Mouse (Mus musculus) adrenal gland, postnatal 10 days (tissue): ENCODE measurements around the gene Nop53. TPM values are rescaled to one million over a fixed set of nuclear protein-coding genes. Genes with fewer than 3 reads are reported as not detected.

Experiments
- DNase-seq: peaks from one replicate; pipeline ENCODE4 v3.0.0; 2021; ENCODE audit warnings: mixed read lengths
- total RNA-seq, 2 experiments: library from RNA; stranded (reverse); gene quantifications; 2 replicates each; pipeline ENCODE4 v1.2.3; 2021

Nop53 gene
- total RNA-seq, 2 experiments from 2014 or later = 198 to 201 TPM

- no peak for DNase-seq
Observed at GRCm38 (mm10) chr7:15960691-15961090, 14.8 kb upstream of the Nop53 start.

DNA sequence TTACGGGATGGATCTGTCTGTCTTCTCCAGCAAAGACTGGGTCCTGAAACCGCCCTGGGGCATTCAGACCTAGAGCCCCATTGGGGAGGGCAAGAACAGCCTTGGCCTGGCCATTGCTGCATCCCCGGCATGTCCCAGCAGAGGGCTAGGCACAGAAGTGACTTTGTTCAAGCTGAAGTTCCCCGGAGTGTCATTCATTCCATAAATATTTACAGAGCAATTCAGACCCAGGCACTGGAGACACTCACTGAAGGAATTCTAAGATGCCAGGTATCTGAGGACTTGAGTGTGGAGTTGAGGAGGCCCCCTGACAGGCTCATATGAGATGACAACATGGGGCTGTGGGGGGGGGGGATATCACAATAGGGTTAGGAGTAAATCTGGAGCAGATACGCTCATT is 10.3 kb upstream of the Nop53 start:
- DNase-seq = no peak

DNA sequence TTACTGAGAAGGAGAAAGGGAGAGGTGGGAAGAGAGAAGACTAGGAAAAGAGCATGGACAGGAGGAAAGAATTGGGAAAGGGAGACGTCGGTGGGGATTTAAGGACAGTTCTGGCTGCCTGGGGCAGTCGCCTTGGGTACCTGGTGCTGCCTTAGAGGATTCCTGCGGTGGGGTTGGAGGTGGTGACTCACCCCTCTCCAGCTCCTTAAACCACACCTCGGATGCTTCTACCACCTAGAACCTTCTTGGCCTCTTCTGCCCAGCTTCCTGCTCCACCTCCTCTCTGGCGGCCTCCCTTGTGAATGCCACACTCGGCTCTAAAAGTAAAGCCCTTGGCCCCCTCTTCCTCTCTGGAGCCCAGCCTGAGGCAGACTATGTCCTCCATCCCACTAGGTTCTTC is 9.6 kb upstream of the Nop53 start:
- no peak for DNase-seq

- DNase-seq = peak; percentile 60
Observed at GRCm38 (mm10) chr7:15954978-15955443, 9.1 kb upstream of the Nop53 start.

DNA sequence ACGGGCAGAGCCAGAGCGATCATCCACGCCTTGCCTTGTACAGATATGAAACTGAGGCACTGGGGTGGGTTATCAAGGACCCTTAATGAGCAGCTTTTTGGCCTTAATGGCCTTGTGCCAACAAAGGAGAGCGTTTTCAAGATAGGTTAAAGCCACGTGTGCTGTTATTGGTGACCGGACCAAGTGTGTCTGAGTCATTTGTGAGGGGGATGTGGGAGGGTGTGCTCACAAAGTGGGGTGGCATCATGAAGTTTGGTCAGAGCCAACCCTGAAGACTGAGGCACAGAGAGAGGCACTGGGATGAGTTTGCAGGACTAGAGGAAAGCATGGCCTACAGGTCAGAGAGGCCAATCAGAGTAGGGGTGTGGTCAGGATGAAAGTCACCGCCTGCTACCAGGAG is 8.6 kb upstream of the Nop53 start:
- no peak for DNase-seq

DNA sequence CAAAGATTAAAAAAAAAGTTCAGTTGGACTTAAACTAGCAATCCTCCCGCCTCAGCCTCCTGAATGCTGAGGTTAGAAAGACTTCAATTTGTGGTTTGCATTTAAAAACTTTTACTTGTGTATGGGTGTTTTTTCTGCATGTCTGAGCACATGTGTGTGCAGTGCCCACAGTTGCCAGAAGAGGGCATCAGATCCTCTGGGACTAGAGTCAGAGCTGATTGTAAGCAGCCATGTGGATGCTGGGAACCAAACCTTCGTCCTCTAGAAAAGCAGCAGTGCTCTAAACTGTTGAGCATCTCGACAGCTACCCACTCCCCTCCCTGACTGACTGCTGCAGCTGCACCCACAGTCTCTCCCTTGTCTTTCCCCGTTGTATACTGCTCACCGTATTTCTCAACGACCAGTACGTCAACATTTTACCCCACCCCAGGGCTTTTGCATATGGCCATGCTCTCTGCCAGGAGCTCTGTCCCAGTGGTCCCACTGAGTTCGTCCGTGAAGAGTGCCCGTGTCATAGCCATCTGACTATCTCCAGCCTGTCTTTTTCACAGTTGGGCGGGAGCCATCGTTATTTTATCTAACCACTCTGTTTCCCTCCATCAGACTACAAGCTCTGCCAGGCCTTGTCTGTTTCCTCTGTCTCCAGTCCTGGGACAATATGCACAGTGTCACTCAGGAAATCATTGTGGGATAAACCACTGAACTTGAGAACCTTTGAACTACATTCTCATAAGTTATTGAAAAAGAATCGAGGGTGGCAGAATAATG is 7.6 kb upstream of the Nop53 start:
- DNase-seq = no peak

- no peak for DNase-seq
Observed at GRCm38 (mm10) chr7:15952416-15952815, 6.5 kb upstream of the Nop53 start.

- no peak for DNase-seq
Observed at GRCm38 (mm10) chr7:15950008-15950407, 4.1 kb upstream of the Nop53 start.

DNA sequence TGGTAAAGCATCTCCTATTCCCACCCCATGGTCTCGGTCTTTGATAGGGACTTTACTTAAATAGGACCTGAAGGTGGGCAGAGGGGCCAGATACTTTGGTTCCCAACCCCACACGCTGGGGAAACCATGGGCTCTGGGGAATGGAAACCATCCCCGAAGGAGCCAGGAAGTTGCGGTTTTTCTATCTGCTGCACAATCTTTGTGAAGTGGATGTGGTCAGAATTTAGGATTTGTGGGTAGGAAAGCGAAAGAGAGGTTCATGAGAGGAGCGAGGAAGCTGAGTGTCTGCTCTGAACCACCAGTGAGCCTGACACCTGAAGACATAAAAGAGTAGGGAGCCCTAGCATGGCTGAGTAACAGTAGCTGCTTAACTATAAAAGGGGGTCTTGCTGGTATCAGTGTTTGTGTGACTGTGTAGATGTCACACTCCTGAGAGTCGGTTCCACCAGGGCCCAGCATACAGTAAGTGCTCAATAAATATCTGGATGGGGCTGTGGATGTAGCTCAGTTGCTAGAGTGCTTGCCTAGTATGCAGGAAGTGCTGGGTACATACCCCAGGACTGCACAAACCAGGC is 3.4 kb upstream of the Nop53 start:
- DNase-seq = no peak

DNA sequence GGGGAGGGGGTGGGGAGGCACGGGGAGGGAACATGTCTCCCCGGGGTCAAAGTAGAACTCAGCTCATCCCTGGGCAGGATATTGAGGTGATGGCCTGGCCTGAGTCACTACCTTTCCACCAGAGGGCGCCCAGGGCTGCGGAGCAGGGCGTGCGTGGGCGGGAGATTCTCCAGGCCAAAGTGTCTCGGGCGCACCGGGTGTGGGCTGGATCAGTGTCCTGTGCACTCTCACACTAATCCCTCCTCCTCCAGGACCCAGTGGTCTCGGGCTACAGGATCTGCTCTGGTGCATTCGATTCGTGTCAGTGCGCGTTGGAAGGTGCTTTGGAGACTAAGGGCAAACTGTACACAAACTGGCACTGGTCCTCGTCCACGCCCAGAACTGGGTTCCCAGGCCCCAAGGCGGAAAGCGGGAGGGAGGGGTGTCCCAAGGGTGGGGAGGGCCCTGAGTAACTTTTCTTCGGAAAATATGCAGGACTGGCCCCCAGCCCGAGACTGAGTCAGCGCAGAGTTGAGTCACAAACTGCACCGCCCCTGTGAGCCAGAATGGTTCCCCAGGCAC is 2.6 kb upstream of the Nop53 start:
- peak; percentile 93 for DNase-seq

DNA sequence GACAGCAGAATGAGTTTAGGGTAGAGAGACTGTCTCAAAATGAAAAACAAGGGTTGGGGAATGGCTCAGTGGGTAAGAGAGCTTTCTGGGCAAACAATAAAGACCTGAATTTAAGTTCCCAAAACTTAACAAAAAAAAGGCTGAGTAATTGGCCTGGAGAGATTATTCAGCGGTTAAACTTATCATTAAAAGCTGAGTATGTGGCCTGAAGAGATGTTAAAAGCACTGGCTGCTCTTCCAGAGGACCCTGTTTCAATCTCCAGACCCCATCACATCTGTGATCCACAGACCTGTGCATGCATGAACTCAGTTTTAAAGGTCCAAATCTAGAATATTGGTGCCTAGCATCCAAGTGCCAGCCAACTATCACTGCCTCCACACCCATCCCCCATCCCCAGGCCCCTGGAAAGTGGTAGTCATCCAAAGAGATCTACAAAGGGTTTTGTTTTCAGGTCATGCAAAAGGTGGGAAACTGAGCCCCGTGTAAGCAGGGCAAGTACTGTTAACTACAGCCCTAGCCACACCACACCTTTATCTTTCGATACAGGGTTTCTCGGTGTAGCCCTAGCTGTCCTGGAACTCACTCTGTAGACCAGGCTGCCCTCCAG is 1.9 kb upstream of the Nop53 start:
- DNase-seq = no peak

DNA sequence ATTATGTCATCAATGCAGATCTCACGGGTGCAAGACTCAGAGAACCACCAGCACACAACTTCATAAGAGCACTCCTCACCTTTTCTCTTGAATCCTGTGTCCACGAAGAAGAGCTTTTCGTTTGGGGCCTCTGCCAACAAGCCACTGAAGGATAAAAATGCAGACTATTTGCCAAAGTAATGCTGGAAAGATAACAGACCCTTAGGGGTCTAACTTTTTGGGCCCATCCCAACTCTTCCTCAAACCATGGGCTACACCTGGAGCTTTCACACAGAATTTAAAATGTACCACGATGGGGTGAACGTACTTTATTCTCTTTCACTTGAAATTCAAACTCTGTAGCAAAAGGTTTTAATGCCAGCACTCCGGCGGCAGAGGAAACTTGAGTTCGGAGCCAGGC is 663 bp downstream of the Nop53 start:
- DNase-seq = no peak

GRCm38 (mm10) chr7:15944311-15944710 is 1.6 kb downstream of the Nop53 start:
- DNase-seq = no peak

DNA sequence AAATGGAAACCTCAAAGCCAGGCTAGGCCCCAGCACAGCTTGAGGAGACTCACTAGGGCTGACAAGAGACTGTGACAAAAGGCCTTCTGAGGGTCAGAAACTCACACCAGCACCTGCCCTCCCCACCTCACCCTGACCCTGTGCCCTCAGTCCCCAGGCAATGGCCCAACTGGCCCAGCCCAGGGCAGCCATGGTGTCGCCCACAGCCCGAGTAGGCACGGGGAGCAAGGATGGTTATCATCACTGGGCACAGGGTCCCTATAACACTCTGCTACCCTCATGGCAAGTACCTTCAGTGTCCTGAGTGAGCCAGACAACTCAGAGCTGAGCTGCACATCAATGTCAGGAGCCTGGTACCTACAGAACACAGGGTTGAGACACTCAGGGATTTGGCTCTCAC is 7.3 kb downstream of the Nop53 start:
- no peak for DNase-seq

DNA sequence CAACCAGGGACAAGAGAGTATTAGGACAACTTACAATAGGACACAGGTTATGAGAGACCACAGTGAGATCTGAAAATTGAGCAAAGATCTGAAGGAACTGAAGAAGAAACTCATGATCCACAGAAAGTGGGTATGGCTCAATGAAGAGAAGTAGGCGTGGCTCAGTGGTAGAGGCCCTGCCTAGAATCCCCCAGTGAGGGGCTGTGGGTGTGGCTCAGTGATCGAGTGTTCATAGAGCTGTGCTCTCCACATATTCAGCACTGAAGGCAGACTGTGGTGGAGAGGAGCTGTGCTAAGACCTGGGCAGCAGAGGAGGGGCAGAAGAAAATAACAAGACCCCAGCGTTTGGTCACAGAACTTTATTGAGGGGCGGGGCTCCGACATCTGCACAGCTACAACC is 8.4 kb downstream of the Nop53 start:
- DNase-seq = no peak

DNA sequence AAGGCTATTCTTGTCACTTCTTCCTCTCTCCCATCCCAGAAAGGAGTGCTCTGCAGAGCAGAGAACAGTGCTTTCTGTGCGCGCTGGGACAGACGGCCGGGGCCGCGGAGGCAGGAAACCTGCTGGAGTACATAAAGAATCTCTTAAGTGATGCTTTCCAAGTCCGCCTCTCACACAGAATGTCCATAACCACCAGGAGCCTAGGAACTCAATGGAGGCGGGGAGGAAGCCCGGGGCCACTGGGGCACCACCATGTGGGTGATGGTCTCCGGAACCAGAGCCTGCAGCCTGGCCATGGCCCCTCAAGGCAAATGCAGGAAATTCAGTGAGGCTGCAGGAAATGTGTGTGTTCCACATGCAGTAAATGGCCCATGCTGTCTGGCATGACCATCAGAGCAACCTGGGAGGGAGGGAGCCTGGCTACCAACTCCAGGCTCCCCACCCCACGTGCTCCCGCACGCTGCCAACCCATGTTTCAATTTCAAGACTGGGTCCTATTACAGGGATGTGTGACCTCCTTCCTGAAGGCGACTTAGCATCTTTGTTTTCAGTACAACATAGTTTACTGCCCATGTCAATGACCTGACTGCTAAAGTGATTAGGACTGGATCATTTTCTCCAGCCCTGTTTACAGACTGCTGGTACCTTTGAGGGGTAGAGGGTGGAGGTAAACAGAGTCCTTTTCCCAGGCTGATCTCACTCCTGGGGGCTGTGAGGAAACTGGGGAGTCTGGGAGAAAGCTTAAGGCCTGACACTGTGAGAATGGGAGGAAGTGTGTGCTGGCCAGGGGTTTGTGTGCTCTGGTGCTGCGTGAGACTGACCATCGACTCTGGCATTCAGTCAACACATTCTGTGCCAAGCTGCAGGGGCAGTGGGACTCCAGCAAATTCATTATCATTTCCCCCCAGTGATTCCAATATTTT is 12.2 kb downstream of the Nop53 start:
- DNase-seq = peak; percentile 32

GRCm38 (mm10) chr7:15931635-15932034 is 14.2 kb downstream of the Nop53 start:
- DNase-seq = no peak

GRCm38 (mm10) chr7:15930543-15930942 is 15.3 kb downstream of the Nop53 start:
- no peak for DNase-seq

GRCm38 (mm10) chr7:15929910-15930309 is 16.0 kb downstream of the Nop53 start:
- DNase-seq = peak; percentile 82

- DNase-seq = peak; percentile 92
Observed at GRCm38 (mm10) chr7:15922220-15922773, 23.6 kb downstream of the Nop53 start, which contains the start of gene Selenow. Gene Selenow (minus strand): TSS chr7:15922402.

DNA sequence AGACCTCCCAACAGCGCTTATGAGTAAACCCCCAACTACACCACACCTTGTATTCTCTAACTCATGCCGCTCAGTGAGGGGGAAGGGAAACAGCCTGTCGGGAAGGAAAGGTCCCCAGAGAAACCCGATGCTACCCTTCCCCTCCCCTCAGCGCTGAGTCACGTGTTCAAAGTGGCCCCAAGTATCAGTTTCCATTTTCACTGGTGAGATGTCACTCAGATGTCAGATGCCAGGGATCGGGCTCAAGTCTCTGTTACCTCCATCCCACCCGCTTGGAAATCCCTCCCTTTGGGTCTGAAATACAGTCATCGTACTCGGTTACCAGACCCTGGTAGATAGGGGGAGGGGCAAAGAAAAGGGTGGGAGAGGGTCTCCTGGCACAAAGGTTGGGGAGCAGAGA is 24.1 kb downstream of the Nop53 start:
- peak; percentile 36 for DNase-seq
